Mouse (Mus musculus) hindbrain, embryonic 12.5 days (tissue): ENCODE results near the gene Rab31. TPM values are rescaled to one million over a fixed set of nuclear protein-coding genes. Genes with fewer than 3 reads are reported as not detected.
A peak's percentile ranks its signal among the peaks of the same experiment; 100 is the strongest.

Source experiments
- ATAC-seq: fragments of 200-750 bp; cut with Nextera tagmentation; 2 replicates; pipeline ENCODE4 v1.8.0; 2017; ENCODE audit warnings: moderate TSS enrichment; ENCODE audit not compliant: low FRiP score
- H3K27ac ChIP-seq: fragments of 300-500 bp; sonication (generic); 2 replicates; pipeline ENCODE4 v1.5.1; 2016; ENCODE audit warnings: mild to moderate bottlenecking
- H3K27me3 ChIP-seq: fragments of 300-500 bp; sonication (generic); 2 replicates; pipeline ENCODE4 v1.6.1; 2016; ENCODE audit warnings: mild to moderate bottlenecking
- H3K36me3 ChIP-seq: fragments of 300-500 bp; sonication (generic); 2 replicates; pipeline ENCODE4 v1.6.1; 2016; ENCODE audit warnings: mild to moderate bottlenecking
- H3K4me1 ChIP-seq: fragments of 300-500 bp; sonication (generic); 2 replicates; pipeline ENCODE4 v1.6.1; 2016
- H3K4me2 ChIP-seq: fragments of 300-500 bp; sonication (generic); replicated peaks from 2 replicates; pipeline ENCODE4 v1.6.1; 2016; ENCODE audit warnings: mild to moderate bottlenecking
- H3K4me3 ChIP-seq: fragments of 300-500 bp; sonication (generic); 2 replicates; pipeline ENCODE4 v1.5.1; 2016; ENCODE audit warnings: mild to moderate bottlenecking
- H3K9ac ChIP-seq: fragments of 300-500 bp; sonication (generic); 2 replicates; pipeline ENCODE4 v1.6.1; 2016; ENCODE audit warnings: mild to moderate bottlenecking, moderate library complexity
- H3K9me3 ChIP-seq: fragments of 300-500 bp; sonication (generic); replicated peaks from 2 replicates; pipeline ENCODE4 v1.6.1; 2016; ENCODE audit warnings: mild to moderate bottlenecking
- WGBS: fragments of 180-500 bp; shearing (Covaris S2); methylation state at CpG from one replicate; pipeline ENCODE4 v1.1.7; 2016; 5-methylcytosine and 5-hydroxymethylcytosine counted together
- polyA plus RNA-seq: library from polyadenylated mRNA; unstranded; fragments of >200 nt; fragmentation: Nextera tagmentation; extraction: Ambion mirVana; gene quantifications from 2 replicates; pipeline ENCODE4 v1.2.1, GENCODE M21; 2016

Rab31 gene
- polyA plus RNA-seq, 1 experiment from 2014 or later: 76.9 TPM

- ATAC-seq: no peak
- Histone ChIP-seq H3K4me3 (no peak overlapping the region), H3K36me3 (no peaks in the 10 kb centered on the region), H3K4me2 (no peak overlapping the region), H3K27me3 (no peaks in the 10 kb centered on the region), H3K9me3 (peaks cover 3% of the 10 kb centered on the region), H3K27ac (no peak overlapping the region), H3K9ac (no peak overlapping the region), H3K4me1 (no peaks in the 10 kb centered on the region)
- WGBS: 89% methylated on average over 6 of the region's 6 CpGs
Measured at GRCm38 (mm10) chr17:65625563-65625962, 147.0 kb downstream of the Rab31 start.

GRCm38 (mm10) chr17:65623130-65623529 is 149.4 kb downstream of the Rab31 start:
- no peak for ATAC-seq
- no peaks in the 10 kb centered on the region for H3K36me3 ChIP-seq
- H3K27me3 ChIP-seq: no peaks in the 10 kb centered on the region
- H3K27ac ChIP-seq: no peak overlapping the region
- no peak overlapping the region for H3K4me3 ChIP-seq
- no peak overlapping the region for H3K4me2 ChIP-seq
- H3K9me3 ChIP-seq: peaks cover 3% of the 10 kb centered on the region
- H3K4me1 ChIP-seq: no peaks in the 10 kb centered on the region
- no peak overlapping the region for H3K9ac ChIP-seq

- Histone ChIP-seq H3K4me2 (no peak overlapping the region), H3K9ac (no peak overlapping the region), H3K27ac (no peak overlapping the region), H3K36me3 (no peaks in the 10 kb centered on the region), H3K4me3 (no peak overlapping the region), H3K4me1 (0 out of 2 replicates have a peak, but pooled peaks cover 2% of the 10 kb centered on the region), H3K9me3 (no peaks in the 10 kb centered on the region), H3K27me3 (no peaks in the 10 kb centered on the region)
- WGBS: 90% methylated on average over 2 of the region's 2 CpGs
- no peak for ATAC-seq
Measured at GRCm38 (mm10) chr17:65618431-65618830, 154.1 kb downstream of the Rab31 start.

- no peak for ATAC-seq
Measured at GRCm38 (mm10) chr17:65615678-65616077, 156.9 kb downstream of the Rab31 start.

GRCm38 (mm10) chr17:65614431-65614830 is 158.1 kb downstream of the Rab31 start:
- Histone ChIP-seq H3K9me3 (no peaks in the 10 kb centered on the region), H3K9ac (peak overlapping the region; percentile 98), H3K4me2 (peak overlapping the region; percentile 68), H3K36me3 (no peaks in the 10 kb centered on the region), H3K27ac (peak overlapping the region; percentile 100), H3K4me3 (peak overlapping the region; percentile 98), H3K4me1 (peaks cover 15% of the 10 kb centered on the region), H3K27me3 (no peaks in the 10 kb centered on the region)
- WGBS: 3% methylated on average over 9 of the region's 9 CpGs
- ATAC-seq: no peak

More at GRCm38 (mm10) chr17:65615678-65616077, 156.9 kb downstream of the Rab31 start:
- Histone ChIP-seq H3K27ac (0 out of 2 replicates have a peak overlapping the region, but pooled peaks have one; percentile 5), H3K4me3 (no peak overlapping the region), H3K4me2 (no peak overlapping the region), H3K4me1 (peaks cover 12% of the 10 kb centered on the region), H3K36me3 (no peaks in the 10 kb centered on the region), H3K9ac (no peak overlapping the region), H3K9me3 (no peaks in the 10 kb centered on the region), H3K27me3 (no peaks in the 10 kb centered on the region)
- WGBS: 35% methylated on average over 3 of the region's 3 CpGs

GRCm38 (mm10) chr17:65613463-65614412 is 158.8 kb downstream of the Rab31 start, which contains the start of gene Vapa:
Gene Vapa (minus strand): TSS chr17:65613555.
- under 1% methylated on average over 84 of the region's 85 CpGs for WGBS
- no peaks in the 10 kb centered on the region for H3K27me3 ChIP-seq
- no peaks in the 10 kb centered on the region for H3K36me3 ChIP-seq
- peaks cover 22% of the 10 kb centered on the region for H3K4me1 ChIP-seq
- peak within 1 kb of the TSS; percentile 100 for H3K27ac ChIP-seq
- peak; percentile 94 for ATAC-seq
- H3K9ac ChIP-seq: peak within 1 kb of the TSS; percentile 98
- peak within 1 kb of the TSS; percentile 68 for H3K4me2 ChIP-seq
- H3K9me3 ChIP-seq: no peaks in the 10 kb centered on the region
- peak within 1 kb of the TSS; percentile 98 for H3K4me3 ChIP-seq

GRCm38 (mm10) chr17:65613142-65613462 is 159.4 kb downstream of the Rab31 start:
- peak overlapping the region; percentile 98 for H3K9ac ChIP-seq

GRCm38 (mm10) chr17:65612391-65613141 is 160.0 kb downstream of the Rab31 start:
- peak overlapping the region; percentile 68 for H3K4me2 ChIP-seq
- H3K36me3 ChIP-seq: no peaks in the 10 kb centered on the region
- ATAC-seq: peak; percentile 55
- H3K9ac ChIP-seq: peak overlapping the region; percentile 98
- WGBS: under 1% methylated on average over 48 of the region's 91 CpGs
- peaks cover 31% of the 10 kb centered on the region for H3K4me1 ChIP-seq
- H3K27me3 ChIP-seq: no peaks in the 10 kb centered on the region
- H3K4me3 ChIP-seq: peak overlapping the region; percentile 98
- peak overlapping the region; percentile 100 for H3K27ac ChIP-seq
- no peaks in the 10 kb centered on the region for H3K9me3 ChIP-seq

More at GRCm38 (mm10) chr17:65613142-65613462, 159.4 kb downstream of the Rab31 start:
- H3K36me3 ChIP-seq: no peaks in the 10 kb centered on the region
- peak; percentile 70 for ATAC-seq
- H3K4me2 ChIP-seq: peak overlapping the region; percentile 68
- H3K4me3 ChIP-seq: peak overlapping the region; percentile 98
- no peaks in the 10 kb centered on the region for H3K9me3 ChIP-seq
- no peaks in the 10 kb centered on the region for H3K27me3 ChIP-seq
- H3K27ac ChIP-seq: peak overlapping the region; percentile 100
- 0% methylated on average over 16 of the region's 42 CpGs for WGBS
- peaks cover 27% of the 10 kb centered on the region for H3K4me1 ChIP-seq

- Histone ChIP-seq H3K9me3 (no peaks in the 10 kb centered on the region), H3K9ac (peak overlapping the region; percentile 32; the same call in 1 of the 2 replicates), H3K27me3 (no peaks in the 10 kb centered on the region), H3K4me2 (peak overlapping the region; percentile 68), H3K4me3 (peak overlapping the region; percentile 98), H3K27ac (no peak overlapping the region), H3K36me3 (no peaks in the 10 kb centered on the region), H3K4me1 (peaks cover 36% of the 10 kb centered on the region)
- ATAC-seq: no peak
- WGBS: 15% methylated on average over 4 of the region's 4 CpGs
Measured at GRCm38 (mm10) chr17:65611721-65612120, 160.8 kb downstream of the Rab31 start.

GRCm38 (mm10) chr17:65608743-65609142 is 163.8 kb downstream of the Rab31 start:
- peaks cover 40% of the 10 kb centered on the region for H3K4me1 ChIP-seq
- H3K27me3 ChIP-seq: no peaks in the 10 kb centered on the region
- no peak overlapping the region for H3K4me2 ChIP-seq
- H3K9ac ChIP-seq: no peak overlapping the region
- no peak overlapping the region for H3K4me3 ChIP-seq
- no peaks in the 10 kb centered on the region for H3K9me3 ChIP-seq
- no peaks in the 10 kb centered on the region for H3K36me3 ChIP-seq
- no peak overlapping the region for H3K27ac ChIP-seq
- 82% methylated on average over 5 of the region's 5 CpGs for WGBS
- no peak for ATAC-seq

- H3K9me3 ChIP-seq: no peaks in the 10 kb centered on the region
- H3K4me2 ChIP-seq: no peak overlapping the region
- peaks cover 41% of the 10 kb centered on the region for H3K4me1 ChIP-seq
- no peak overlapping the region for H3K27ac ChIP-seq
- no peak for ATAC-seq
- H3K27me3 ChIP-seq: no peaks in the 10 kb centered on the region
- H3K36me3 ChIP-seq: no peaks in the 10 kb centered on the region
- H3K9ac ChIP-seq: no peak overlapping the region
- no peak overlapping the region for H3K4me3 ChIP-seq
- WGBS: 84% methylated on average over 2 of the region's 2 CpGs
Measured at GRCm38 (mm10) chr17:65608312-65608687, 164.3 kb downstream of the Rab31 start.

- no peaks in the 10 kb centered on the region for H3K27me3 ChIP-seq
- ATAC-seq: no peak
- H3K4me1 ChIP-seq: peaks cover 41% of the 10 kb centered on the region
- H3K9ac ChIP-seq: no peak overlapping the region
- H3K36me3 ChIP-seq: no peaks in the 10 kb centered on the region
- H3K27ac ChIP-seq: no peak overlapping the region
- no peak overlapping the region for H3K4me2 ChIP-seq
- no peak overlapping the region for H3K4me3 ChIP-seq
- H3K9me3 ChIP-seq: no peaks in the 10 kb centered on the region
- 44% methylated on average over 7 of the region's 7 CpGs for WGBS
Measured at GRCm38 (mm10) chr17:65607574-65608311, 164.8 kb downstream of the Rab31 start.
